Mouse (Mus musculus): ENCODE data around the gene Mex3a. TPM values are rescaled to one million over a fixed set of nuclear protein-coding genes. Genes with fewer than 3 reads are reported as not detected.

The Mex3a gene
- polyA plus RNA-seq, 1 experiment from 2014 or later = 3.3 TPM

- peak within 1 kb of the TSS; percentile 97 for H3K4me2 ChIP-seq (replicated peaks; ENCODE audit: low read depth)
- peak; percentile 88 for ATAC-seq (ENCODE audit: low FRiP score, low TSS enrichment)
- H3K4me3 ChIP-seq (ENCODE audit: low read depth, low read length) = peak within 1 kb of the TSS; percentile 92
- peak; percentile 97 for DNase-seq (ENCODE audit: low spot score)
- TF ChIP-seq EP300 (optimal IDR thresholded peaks at IDR 0.05) (no peak), CTCF (IDR thresholded peaks at IDR 0.05; ENCODE audit: low read depth) (peak; percentile 76)
- H3K9ac ChIP-seq (ENCODE audit: low read length) = peak within 1 kb of the TSS; percentile 86
- no peaks in the 10 kb centered on the region for H3K9me3 ChIP-seq (ENCODE audit: control insufficient read depth, low read length)
- WGBS = under 1% methylated on average over 26 of the region's 37 CpGs
- H3K27me3 ChIP-seq (ENCODE audit: control insufficient read depth, insufficient read depth, low read length) = no peaks in the 10 kb centered on the region
- H3K27ac ChIP-seq (replicated peaks) = peak within 1 kb of the TSS; percentile 98
- no peaks in the 10 kb centered on the region; the same call in 1 of the 2 replicates for H3K4me1 ChIP-seq (replicated peaks; ENCODE audit: control insufficient read depth, insufficient read depth)
- H3K36me3 ChIP-seq (ENCODE audit: control insufficient read depth, insufficient read depth, low read length) = peaks cover 8% of the 10 kb centered on the region; the same call in 1 of the 2 replicates
These were observed 21.3 kb downstream of the Mex3a start, which contains the start of gene Ubqln4 for GRCm38 (mm10) chr3:88553525-88553879. Gene Ubqln4, plus strand, starts transcription at chr3:88553758.

GRCm38 (mm10) chr3:88553880-88554586 lies 21.8 kb downstream of the Mex3a start:
- Histone ChIP-seq H3K4me3 (ENCODE audit: low read depth, low read length) (peak overlapping the region; percentile 92), H3K27me3 (ENCODE audit: control insufficient read depth, insufficient read depth, low read length) (no peaks in the 10 kb centered on the region), H3K4me1 (replicated peaks; ENCODE audit: control insufficient read depth, insufficient read depth) (no peaks in the 10 kb centered on the region; the same call in 1 of the 2 replicates), H3K27ac (replicated peaks) (peak overlapping the region; percentile 98), H3K36me3 (ENCODE audit: control insufficient read depth, insufficient read depth, low read length) (peaks cover 8% of the 10 kb centered on the region; the same call in 1 of the 2 replicates), H3K9ac (ENCODE audit: low read length) (peak overlapping the region; percentile 86), H3K9me3 (ENCODE audit: control insufficient read depth, low read length) (no peaks in the 10 kb centered on the region), H3K4me2 (replicated peaks; ENCODE audit: low read depth) (peak overlapping the region; percentile 97)
- WGBS = under 1% methylated on average over 39 of the region's 41 CpGs
- no peak for DNase-seq (ENCODE audit: low spot score)
- no peak for TF ChIP-seq EP300 (optimal IDR thresholded peaks at IDR 0.05)
- TF ChIP-seq CTCF (IDR thresholded peaks at IDR 0.05; ENCODE audit: low read depth) = peak; percentile 38; the same call in 1 of the 2 replicates
- ATAC-seq (ENCODE audit: low FRiP score, low TSS enrichment) = peak; percentile 21

- H3K9ac ChIP-seq (ENCODE audit: low read length) = no peak overlapping the region
- ATAC-seq (ENCODE audit: low FRiP score, low TSS enrichment) = no peak
- H3K9me3 ChIP-seq (ENCODE audit: control insufficient read depth, low read length) = no peaks in the 10 kb centered on the region
- TF ChIP-seq CTCF (IDR thresholded peaks at IDR 0.05; ENCODE audit: low read depth) (no peak), EP300 (optimal IDR thresholded peaks at IDR 0.05) (no peak)
- H3K27me3 ChIP-seq (ENCODE audit: control insufficient read depth, insufficient read depth, low read length) = no peaks in the 10 kb centered on the region
- H3K4me3 ChIP-seq (ENCODE audit: low read depth, low read length) = no peak overlapping the region
- peak; percentile 13 for DNase-seq (ENCODE audit: low spot score)
- peaks cover 15% of the 10 kb centered on the region for H3K36me3 ChIP-seq (ENCODE audit: control insufficient read depth, insufficient read depth, low read length)
- peak overlapping the region; percentile 97; the same call in 1 of the 2 replicates for H3K4me2 ChIP-seq (replicated peaks; ENCODE audit: low read depth)
- H3K4me1 ChIP-seq (replicated peaks; ENCODE audit: control insufficient read depth, insufficient read depth) = no peaks in the 10 kb centered on the region; the same call in 1 of the 2 replicates
- WGBS = 81% methylated on average over 5 of the region's 5 CpGs
- no peak overlapping the region for H3K27ac ChIP-seq (replicated peaks)
These were observed 22.9 kb downstream of the Mex3a start for GRCm38 (mm10) chr3:88555069-88555605.

GRCm38 (mm10) chr3:88555731-88556130 lies 23.5 kb downstream of the Mex3a start:
- H3K4me1 ChIP-seq (replicated peaks; ENCODE audit: control insufficient read depth, insufficient read depth) = no peaks in the 10 kb centered on the region; the same call in 1 of the 2 replicates
- no peaks in the 10 kb centered on the region for H3K27me3 ChIP-seq (ENCODE audit: control insufficient read depth, insufficient read depth, low read length)
- ATAC-seq (ENCODE audit: low FRiP score, low TSS enrichment) = no peak
- WGBS = 91% methylated on average over 6 of the region's 6 CpGs
- no peak overlapping the region for H3K4me2 ChIP-seq (replicated peaks; ENCODE audit: low read depth)
- no peaks in the 10 kb centered on the region for H3K9me3 ChIP-seq (ENCODE audit: control insufficient read depth, low read length)
- H3K27ac ChIP-seq (replicated peaks) = no peak overlapping the region
- no peak overlapping the region for H3K9ac ChIP-seq (ENCODE audit: low read length)
- peaks cover 16% of the 10 kb centered on the region for H3K36me3 ChIP-seq (ENCODE audit: control insufficient read depth, insufficient read depth, low read length)
- DNase-seq (ENCODE audit: low spot score) = no peak
- TF ChIP-seq CTCF (IDR thresholded peaks at IDR 0.05; ENCODE audit: low read depth) (no peak), EP300 (optimal IDR thresholded peaks at IDR 0.05) (no peak)
- H3K4me3 ChIP-seq (ENCODE audit: low read depth, low read length) = no peak overlapping the region

GRCm38 (mm10) chr3:88556616-88557015 lies 24.4 kb downstream of the Mex3a start:
- Histone ChIP-seq H3K4me2 (replicated peaks; ENCODE audit: low read depth) (no peak overlapping the region), H3K4me3 (ENCODE audit: low read depth, low read length) (no peak overlapping the region), H3K9me3 (ENCODE audit: control insufficient read depth, low read length) (no peaks in the 10 kb centered on the region), H3K9ac (ENCODE audit: low read length) (no peak overlapping the region), H3K27me3 (ENCODE audit: control insufficient read depth, insufficient read depth, low read length) (no peaks in the 10 kb centered on the region), H3K36me3 (ENCODE audit: control insufficient read depth, insufficient read depth, low read length) (peaks cover 16% of the 10 kb centered on the region), H3K27ac (replicated peaks) (no peak overlapping the region), H3K4me1 (replicated peaks; ENCODE audit: control insufficient read depth, insufficient read depth) (no peaks in the 10 kb centered on the region)
- DNase-seq (ENCODE audit: low spot score) = no peak
- no peak for TF ChIP-seq CTCF (IDR thresholded peaks at IDR 0.05; ENCODE audit: low read depth)
- no peak for TF ChIP-seq EP300 (optimal IDR thresholded peaks at IDR 0.05)
- WGBS = 93% methylated on average over 8 of the region's 8 CpGs
- no peak for ATAC-seq (ENCODE audit: low FRiP score, low TSS enrichment)

GRCm38 (mm10) chr3:88559596-88559995 lies 27.4 kb downstream of the Mex3a start:
- 96% methylated on average over 9 of the region's 9 CpGs for WGBS

More at GRCm38 (mm10) chr3:88559596-88559995, 27.4 kb downstream of the Mex3a start:
- no peak overlapping the region for H3K27ac ChIP-seq (replicated peaks)
- peaks cover 27% of the 10 kb centered on the region for H3K36me3 ChIP-seq (ENCODE audit: control insufficient read depth, insufficient read depth, low read length)
- H3K27me3 ChIP-seq (ENCODE audit: control insufficient read depth, insufficient read depth, low read length) = no peaks in the 10 kb centered on the region
- ATAC-seq (ENCODE audit: low FRiP score, low TSS enrichment) = no peak
- no peaks in the 10 kb centered on the region for H3K4me1 ChIP-seq (replicated peaks; ENCODE audit: control insufficient read depth, insufficient read depth)
- H3K9me3 ChIP-seq (ENCODE audit: control insufficient read depth, low read length) = no peaks in the 10 kb centered on the region
- H3K4me2 ChIP-seq (replicated peaks; ENCODE audit: low read depth) = no peak overlapping the region
- no peak overlapping the region for H3K9ac ChIP-seq (ENCODE audit: low read length)
- no peak for TF ChIP-seq EP300 (optimal IDR thresholded peaks at IDR 0.05)
- no peak for DNase-seq (ENCODE audit: low spot score)
- no peak overlapping the region for H3K4me3 ChIP-seq (ENCODE audit: low read depth, low read length)

Measured in stomach, postnatal 0 days (tissue).